In genomic region chr7:58757331-58757730, GRCm38 (mm10) we compare ENCODE assay signal across 28 mouse cellular contexts.
DNase-seq lines count a peak whose midpoint lies in the region; ATAC-seq and TF ChIP-seq lines count a peak whose summit lies in the region.
"Had no signal": no experiment of that assay in that cellular context is flagged by ENCODE, and none has a peak within 500 bp of the region (broad histone marks: within the 10 kb centered on the region; RNA-seq: fewer than 3 reads in every experiment).

No protein-coding gene starts in this region.

- H3K27ac ChIP-seq in lung, postnatal 0 days (ENCODE audit: low read length), result no peak overlapping the region
- H3K27ac ChIP-seq: hindbrain, embryonic 13.5 days; kidney, embryonic 15.5 days; limb, embryonic 13.5 days; midbrain, embryonic 12.5 days; neural tube, embryonic 13.5 days had no signal

- no peaks in the 10 kb centered on the region for H3K4me1 ChIP-seq in lung, postnatal 0 days (ENCODE audit: insufficient read depth, low read depth, low read length)
- H3K4me1 ChIP-seq: hindbrain, embryonic 13.5 days; kidney, embryonic 15.5 days; midbrain, embryonic 12.5 days; neural tube, embryonic 13.5 days had no signal

- TF ChIP-seq EP300 in lung, postnatal 0 days (IDR thresholded peaks at IDR 0.05), result no peak

- H3K4me2 ChIP-seq in lung, postnatal 0 days (replicated peaks; ENCODE audit: low read depth, low read length), result no peak overlapping the region
- H3K4me2 ChIP-seq: heart, embryonic 12.5 days; hindbrain, embryonic 13.5 days; kidney, embryonic 15.5 days; limb, embryonic 13.5 days; liver, embryonic 11.5 days; midbrain, embryonic 12.5 days; neural tube, embryonic 13.5 days had no signal

- ATAC-seq in lung, postnatal 0 days, result no peak
- ATAC-seq: forebrain, embryonic 14.5 days; intestine, embryonic 16.5 days had no signal

- WGBS in lung, postnatal 0 days, result 57% methylated on average over 2 of the region's 2 CpGs

- DNase-seq in lung, postnatal 0 days (ENCODE audit: low spot score), result peak; percentile 15
- no peak for DNase-seq in lung, postnatal 4 days
- peak; percentile 33 for DNase-seq in Muller cell, postnatal 12 days (ENCODE audit: inconsistent ontology term)
- peak; percentile 38 for DNase-seq in adipocyte (ENCODE audit: low spot score)
- peak; percentile 18 for DNase-seq in skeletal muscle tissue, adult 2 months (ENCODE audit: low read depth, low spot score)
- DNase-seq in spleen, postnatal 10 days (ENCODE audit: low spot score in 2 of 2), result no peak
- no peak for DNase-seq in cerebellum, adult 8-10 months
- DNase-seq: adrenal gland, adult 2 months; adrenal gland, postnatal 36 days; cerebellum, adult 2 months; cerebellum, postnatal 25 days; gastrocnemius, postnatal 14 days; heart, adult 18-20 months; heart, postnatal 4 days; kidney, postnatal 25 days; lung, postnatal 10 days; right cerebral cortex, postnatal 4 days had no signal

- TF ChIP-seq CTCF in lung, postnatal 0 days (IDR thresholded peaks at IDR 0.05), result no peak

- H3K27me3 ChIP-seq in lung, postnatal 0 days (replicated peaks; ENCODE audit: insufficient read depth, low read length), result no peaks in the 10 kb centered on the region
- H3K27me3 ChIP-seq: heart, embryonic 12.5 days; hindbrain, embryonic 13.5 days; kidney, embryonic 15.5 days; limb, embryonic 13.5 days; megakaryocyte, embryonic 14.5 days; midbrain, embryonic 12.5 days; neural tube, embryonic 13.5 days had no signal

- no peaks in the 10 kb centered on the region for H3K36me3 ChIP-seq in lung, postnatal 0 days (ENCODE audit: insufficient read depth, low read length)
- H3K36me3 ChIP-seq: G1E; heart, embryonic 12.5 days; hindbrain, embryonic 13.5 days; kidney, embryonic 15.5 days; limb, embryonic 13.5 days; midbrain, embryonic 12.5 days; neural tube, embryonic 13.5 days had no signal

- no peaks in the 10 kb centered on the region for H3K9me3 ChIP-seq in lung, postnatal 0 days (ENCODE audit: low read length)
- H3K9me3 ChIP-seq: heart, embryonic 12.5 days; hindbrain, embryonic 13.5 days; kidney, embryonic 15.5 days; limb, embryonic 13.5 days; midbrain, embryonic 12.5 days; neural tube, embryonic 13.5 days had no signal

- H3K4me3 ChIP-seq in lung, postnatal 0 days (ENCODE audit: low read depth, low read length), result no peak overlapping the region
- H3K4me3 ChIP-seq: heart, embryonic 12.5 days; hindbrain, embryonic 13.5 days; kidney, embryonic 15.5 days; limb, embryonic 13.5 days; megakaryocyte, embryonic 14.5 days; midbrain, embryonic 12.5 days; neural tube, embryonic 13.5 days had no signal

- H3K9ac ChIP-seq in lung, postnatal 0 days (replicated peaks; ENCODE audit: low read depth), result no peak overlapping the region
- H3K9ac ChIP-seq: heart, embryonic 12.5 days; hindbrain, embryonic 13.5 days; kidney, embryonic 15.5 days; limb, embryonic 13.5 days; midbrain, embryonic 12.5 days; neural tube, embryonic 13.5 days had no signal

Comparison
In these comparisons a context has a peak if more than half of its experiments do, and no peak if none do; other contexts are left out.
1. DNase-seq: peak in lung, postnatal 0 days (single experiment), Muller cell, postnatal 12 days (single experiment), adipocyte (single experiment) and skeletal muscle tissue, adult 2 months (single experiment); none in lung, postnatal 4 days (0 of 2), spleen, postnatal 10 days (0 of 2) and cerebellum, adult 8-10 months (single experiment).